Mouse (Mus musculus): Measurements from ENCODE around the gene Tcp11l2.

Tcp11l2 gene

GRCm38 (mm10) chr10:84576395-84577070, at the start of gene Tcp11l2:
Gene Tcp11l2, plus strand, starts transcription at chr10:84576626.
- peak; percentile 95 for DNase-seq

GRCm38 (mm10) chr10:84527070-84527469, 49.4 kb upstream of the Tcp11l2 start:
- DNase-seq = no peak

DNA sequence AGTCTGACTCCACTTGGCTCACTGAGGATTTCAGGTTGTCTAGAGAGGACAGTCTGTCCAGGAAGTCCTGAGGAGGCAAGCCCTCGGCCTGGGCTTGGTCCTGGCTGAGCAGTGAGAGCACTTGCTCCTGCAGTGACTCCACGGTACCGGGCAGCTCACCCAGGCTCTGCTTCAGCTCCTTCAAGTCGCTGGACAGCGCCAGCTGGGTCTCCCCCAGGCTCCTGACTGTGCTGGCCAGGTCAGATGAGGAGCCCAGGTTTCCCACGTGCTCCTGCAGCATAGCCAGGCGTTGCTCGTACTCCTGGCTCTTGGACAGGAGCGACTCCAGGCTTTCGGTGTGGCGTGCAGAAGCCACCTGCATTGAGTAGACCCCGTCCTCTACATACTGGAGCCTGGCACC, 48.8 kb upstream of the Tcp11l2 start:
- DNase-seq = no peak

GRCm38 (mm10) chr10:84530388-84530787, 46.0 kb upstream of the Tcp11l2 start:
- no peak for DNase-seq

DNA sequence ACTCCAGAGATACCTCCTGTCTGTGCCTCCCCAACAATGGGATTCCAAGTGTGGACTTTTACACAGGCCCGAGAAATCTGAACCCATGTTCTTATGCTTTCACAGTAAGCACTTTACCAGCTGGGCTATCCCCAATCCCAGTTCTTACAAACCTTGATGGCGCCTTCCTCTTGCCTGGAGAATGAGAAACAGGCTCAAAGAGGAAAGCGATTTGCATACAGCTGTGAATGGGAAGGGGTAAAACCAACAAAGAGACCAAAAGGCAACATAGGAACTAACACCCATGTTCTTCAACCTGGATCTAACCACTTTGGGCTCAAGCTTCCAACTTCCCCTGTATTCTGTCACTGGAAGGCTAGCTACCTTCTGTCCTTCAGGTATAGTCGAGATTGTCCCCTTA, 44.9 kb upstream of the Tcp11l2 start:
- no peak for DNase-seq

- DNase-seq = peak; percentile 57
These were observed 44.1 kb upstream of the Tcp11l2 start for GRCm38 (mm10) chr10:84532191-84532889.

DNA sequence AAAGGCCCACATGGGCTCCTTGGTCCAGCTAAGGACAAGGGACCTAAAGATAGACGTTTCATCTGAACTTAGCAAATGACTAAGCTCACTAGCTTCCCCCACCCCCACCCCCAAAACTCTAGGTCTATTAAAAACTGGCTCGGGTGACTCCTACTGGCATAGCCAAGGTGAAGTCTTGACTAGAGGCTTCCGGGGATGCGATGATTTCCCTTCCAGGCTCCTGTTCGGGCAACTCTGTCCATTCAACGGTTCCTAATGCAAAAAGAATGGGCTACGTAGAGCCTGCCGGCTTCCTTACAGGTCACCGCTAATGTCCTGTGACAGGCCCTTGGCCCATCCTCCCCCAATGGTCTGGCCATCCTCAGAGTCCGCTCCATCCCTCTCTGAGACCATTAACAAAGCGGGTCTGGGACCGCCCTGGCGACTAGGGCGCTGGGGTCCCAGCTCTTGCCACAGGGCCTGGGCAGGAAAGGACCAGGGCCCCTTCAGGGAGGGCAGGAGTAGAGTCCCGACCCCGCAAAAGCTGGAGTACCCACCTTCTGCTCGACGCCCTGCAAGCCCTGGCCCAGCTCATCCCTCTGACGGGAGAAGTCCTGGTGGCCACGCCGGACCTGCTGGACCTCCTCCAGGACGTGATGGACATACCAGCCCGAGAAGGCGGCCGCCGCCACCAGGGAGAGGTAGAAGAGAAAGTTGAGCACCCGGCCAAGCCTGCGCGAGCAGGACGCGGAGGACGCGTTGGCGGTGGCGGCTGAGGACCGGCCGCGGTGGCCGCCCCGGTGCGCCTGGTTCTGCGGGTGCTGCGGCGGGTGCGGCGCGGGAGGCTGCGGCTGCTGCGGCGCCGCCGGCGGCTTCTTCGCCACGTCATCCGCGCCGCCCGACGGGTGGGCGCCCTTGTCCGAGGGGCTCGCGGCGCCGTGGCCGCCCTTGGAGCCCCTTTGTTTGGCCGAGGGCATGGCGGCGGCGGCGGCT, 43.2 kb upstream of the Tcp11l2 start:
- DNase-seq = peak; percentile 51

DNA sequence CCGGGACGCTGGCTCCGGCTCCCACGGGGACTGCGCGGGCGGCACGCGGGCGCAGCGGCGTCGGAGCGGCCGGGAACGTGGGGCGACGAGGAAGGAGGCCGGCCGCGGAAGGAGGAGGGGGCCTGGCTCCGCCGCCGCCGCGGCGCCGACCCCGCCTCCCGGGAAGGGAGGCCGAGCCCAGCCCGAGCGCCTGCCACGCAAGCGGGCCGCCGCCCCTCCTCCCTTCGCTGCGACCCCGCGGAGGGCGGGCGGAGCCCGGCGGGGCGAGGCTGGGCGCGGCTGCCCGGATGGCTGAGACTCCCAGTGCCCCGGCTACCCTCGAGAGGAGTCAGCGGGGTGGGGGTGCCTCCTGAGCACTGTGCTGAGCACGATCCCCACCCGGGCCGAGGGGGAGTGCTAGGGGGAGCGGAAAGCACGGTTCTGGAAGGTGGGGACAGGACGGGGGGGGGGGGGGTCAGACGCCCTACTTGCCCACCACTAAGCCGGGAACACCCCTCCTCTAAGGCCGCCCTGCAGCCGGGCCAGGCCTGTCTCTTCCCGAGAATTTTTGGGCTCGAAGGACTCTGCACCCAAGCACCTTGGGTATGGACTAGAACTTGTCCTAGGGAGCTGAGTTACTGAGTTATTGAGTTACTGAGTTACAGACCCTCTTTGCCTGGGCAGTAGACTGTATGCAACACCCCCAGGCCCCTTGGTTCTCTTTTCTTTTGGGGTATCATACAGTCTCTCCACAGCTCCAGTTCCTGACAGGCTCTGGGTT, 42.3 kb upstream of the Tcp11l2 start, which contains the start of gene Ckap4:
Gene Ckap4 (minus strand): TSS at position 151 of the 760 bp plus-strand sequence.
- peak; percentile 80 for DNase-seq

GRCm38 (mm10) chr10:84535458-84535857, 41.0 kb upstream of the Tcp11l2 start:
- no peak for DNase-seq

- DNase-seq = no peak
These were observed 40.6 kb upstream of the Tcp11l2 start for GRCm38 (mm10) chr10:84535859-84536258.

DNA sequence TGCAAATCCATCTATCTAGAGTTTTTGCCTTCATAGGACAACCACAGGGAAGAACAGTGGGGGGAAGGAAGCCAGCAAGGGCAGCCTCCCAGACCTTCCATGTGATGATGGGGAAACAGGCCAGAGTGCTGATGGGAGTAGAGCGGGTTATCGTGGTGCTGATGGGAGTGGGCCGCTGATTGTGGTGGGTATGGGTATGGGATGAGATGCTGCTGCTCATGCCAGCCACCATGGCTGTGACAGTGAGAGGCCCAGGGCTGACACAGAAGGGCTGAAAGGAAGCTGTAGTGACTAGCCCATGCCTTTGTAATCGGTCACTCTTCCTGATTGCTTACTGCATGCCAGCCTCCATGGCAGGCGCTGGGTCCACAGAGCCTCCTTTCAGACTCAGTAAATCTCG, 36.8 kb upstream of the Tcp11l2 start:
- DNase-seq = no peak

DNA sequence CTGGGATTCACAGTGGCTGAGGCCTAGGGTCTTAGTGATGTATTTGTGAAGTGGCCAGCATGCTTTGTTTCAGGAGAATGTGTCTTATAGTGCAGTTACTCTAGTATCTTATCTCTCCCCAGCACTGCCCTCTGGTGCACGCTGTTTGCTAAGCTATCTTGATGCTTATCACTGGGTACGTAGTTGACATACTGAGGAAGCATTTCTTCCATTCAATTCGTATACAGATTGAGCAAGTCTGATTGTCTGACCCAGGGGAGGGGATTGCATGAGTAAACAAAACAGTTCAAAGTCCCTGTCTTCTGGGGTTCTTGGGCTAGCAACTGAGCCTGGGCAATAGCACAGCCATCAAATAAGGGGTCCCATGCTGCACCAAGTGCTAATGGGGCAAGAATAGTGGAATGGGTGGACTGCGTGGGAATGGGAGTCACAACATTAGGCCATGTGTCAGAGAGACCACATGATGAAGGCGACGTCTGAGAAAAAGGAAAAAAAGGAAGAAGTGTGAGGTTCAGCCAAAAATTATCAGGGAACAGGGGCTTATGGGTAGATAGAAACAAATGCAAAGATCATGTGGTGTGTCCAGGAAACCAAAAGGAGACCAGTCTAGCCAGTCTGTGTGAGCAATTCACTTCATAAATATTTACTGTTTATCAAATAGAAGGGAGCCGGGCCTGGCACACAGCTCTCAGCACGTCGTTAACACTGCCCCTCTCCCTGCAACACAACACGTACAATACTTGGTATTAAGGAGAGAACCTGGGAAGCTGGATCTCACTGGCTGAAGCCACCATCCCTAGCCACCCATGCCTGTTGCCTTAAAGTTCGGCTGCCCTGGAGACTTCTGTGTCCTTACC, 33.4 kb upstream of the Tcp11l2 start:
- peak; percentile 29 for DNase-seq

GRCm38 (mm10) chr10:84544841-84545610, 31.4 kb upstream of the Tcp11l2 start:
- DNase-seq = no peak

GRCm38 (mm10) chr10:84549146-84549919, 27.1 kb upstream of the Tcp11l2 start:
- DNase-seq = no peak

GRCm38 (mm10) chr10:84549920-84550293, 26.5 kb upstream of the Tcp11l2 start:
- no peak for DNase-seq

DNA sequence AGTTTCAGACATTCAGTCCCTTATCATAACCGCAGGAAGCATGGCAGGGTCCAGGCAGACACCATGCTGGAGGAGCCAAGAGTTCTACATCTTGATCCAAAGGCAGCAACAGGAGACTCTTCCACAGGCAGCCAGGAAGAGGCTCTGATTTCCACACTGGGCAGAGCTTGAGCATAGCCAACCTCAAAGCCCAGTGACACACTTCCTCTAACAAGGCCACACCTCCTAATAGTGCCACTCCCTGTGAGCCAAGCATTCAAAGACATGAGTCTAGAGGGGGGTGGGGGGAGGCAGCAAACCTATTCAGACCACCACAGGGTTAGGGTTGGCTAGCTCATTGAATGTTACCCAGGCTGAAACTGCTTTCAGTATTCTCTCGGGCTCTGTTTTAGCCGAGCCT, 24.6 kb upstream of the Tcp11l2 start:
- DNase-seq = no peak

- DNase-seq = no peak
These were observed 23.9 kb upstream of the Tcp11l2 start for GRCm38 (mm10) chr10:84552477-84552876.

DNA sequence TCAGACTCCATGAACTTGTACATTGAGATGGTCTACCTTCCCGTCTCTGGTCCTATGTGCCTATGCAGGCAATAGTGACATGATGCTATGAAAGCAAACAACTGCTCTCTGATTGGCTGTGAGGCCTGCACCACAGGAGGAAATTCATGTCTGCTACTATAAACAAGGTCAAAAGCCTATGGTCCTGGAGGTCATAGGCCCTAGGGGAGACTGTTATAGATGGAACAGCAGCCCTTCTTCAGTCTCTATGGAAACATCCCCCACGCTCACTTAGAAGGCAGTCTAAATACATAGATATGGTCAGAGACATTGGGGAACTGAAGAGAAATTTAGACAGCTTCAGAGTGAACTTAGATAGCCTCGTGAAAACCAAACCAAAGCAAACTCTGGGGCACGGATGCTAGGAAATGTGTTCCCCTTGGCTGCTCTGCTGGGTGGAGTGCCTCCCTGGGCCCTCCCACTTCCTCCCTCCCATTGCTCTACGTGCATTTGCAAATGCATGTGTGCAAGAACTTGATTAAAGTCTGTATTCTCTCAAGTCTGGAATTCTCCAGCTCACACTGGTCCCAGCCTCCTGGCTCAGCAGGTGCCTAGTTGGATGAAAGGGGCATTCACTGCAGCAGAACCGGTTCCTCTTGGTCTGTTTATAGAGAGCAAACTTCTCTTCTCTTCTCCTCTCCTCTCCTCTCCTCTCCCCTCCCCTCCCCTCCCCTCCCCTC, 22.0 kb upstream of the Tcp11l2 start:
- DNase-seq = no peak

DNA sequence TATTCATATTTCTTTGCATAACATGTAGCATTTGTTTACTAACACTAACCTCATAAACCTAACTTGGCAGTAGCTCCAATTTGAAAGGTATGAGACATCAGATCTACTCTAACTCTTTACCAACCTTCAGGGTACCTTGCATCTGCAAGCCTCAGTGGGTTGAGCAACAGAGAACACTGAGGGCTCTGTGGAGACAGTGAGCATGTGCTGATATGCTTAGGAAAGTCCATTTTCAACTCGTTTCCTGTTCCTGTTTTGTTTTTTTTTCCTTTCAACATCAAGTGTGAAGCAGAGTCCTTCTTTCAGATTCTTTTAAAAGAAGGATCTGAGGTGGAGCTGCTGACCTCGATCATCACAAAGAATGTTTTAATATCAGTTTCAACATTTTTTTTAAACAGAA, 20.3 kb upstream of the Tcp11l2 start:
- no peak for DNase-seq

All from lung, postnatal 14 days (tissue).